8 mouse cellular contexts compared by ENCODE assay signal in the genomic region with DNA sequence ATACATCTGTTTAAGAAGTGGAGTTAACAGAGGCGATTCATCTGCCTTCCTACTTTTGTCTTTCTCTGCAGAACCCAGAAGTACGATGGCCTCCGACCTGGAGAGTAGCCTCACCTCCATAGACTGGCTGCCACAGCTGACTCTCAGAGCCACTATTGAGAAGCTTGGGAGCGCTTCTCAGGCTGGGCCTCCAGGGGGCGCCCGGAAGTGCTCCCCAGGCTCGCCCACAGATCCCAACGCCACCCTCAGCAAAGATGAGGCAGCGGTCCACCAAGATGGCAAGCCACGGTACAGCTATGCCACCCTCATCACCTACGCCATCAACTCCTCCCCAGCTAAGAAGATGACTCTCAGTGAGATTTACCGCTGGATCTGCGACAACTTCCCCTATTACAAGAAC. TPM values are rescaled to one million over a fixed set of nuclear protein-coding genes. Genes with fewer than 3 reads are reported as not detected.
DNase-seq lines count a peak whose midpoint lies in the region; ATAC-seq and TF ChIP-seq lines count a peak whose summit lies in the region.

No protein-coding gene starts in this region.

- H3K27me3 ChIP-seq in intestine, postnatal 0 days (replicated peaks; ENCODE audit: control insufficient read depth, insufficient read depth, low read length), result no peaks in the 10 kb centered on the region
- no peaks in the 10 kb centered on the region for H3K27me3 ChIP-seq in intestine, embryonic 16.5 days (replicated peaks; ENCODE audit: control insufficient read depth, insufficient read depth, low read length)
- H3K27me3 ChIP-seq in ES-Bruce4 (ENCODE audit: control insufficient read depth, insufficient read depth, low read length, poor library complexity, severe bottlenecking), result no peaks in the 10 kb centered on the region
- H3K27me3 ChIP-seq in liver, adult 2 months (ENCODE audit: control insufficient read depth, insufficient read depth, low read length), result no peaks in the 10 kb centered on the region
- no peaks in the 10 kb centered on the region for H3K27me3 ChIP-seq in forebrain, embryonic 15.5 days

- no peaks in the 10 kb centered on the region for H3K9me3 ChIP-seq in intestine, postnatal 0 days (ENCODE audit: control insufficient read depth)
- no peaks in the 10 kb centered on the region for H3K9me3 ChIP-seq in intestine, embryonic 16.5 days (ENCODE audit: control insufficient read depth, low read length)
- H3K9me3 ChIP-seq in ES-Bruce4 (replicated peaks; ENCODE audit: control insufficient read depth, insufficient read depth, low read length, poor library complexity, severe bottlenecking), result no peaks in the 10 kb centered on the region
- H3K9me3 ChIP-seq in forebrain, embryonic 15.5 days, result no peaks in the 10 kb centered on the region

- H3K27ac ChIP-seq in intestine, postnatal 0 days (ENCODE audit: low read depth, low read length), result no peak overlapping the region
- no peak overlapping the region for H3K27ac ChIP-seq in intestine, embryonic 16.5 days (ENCODE audit: low read length)
- no peak overlapping the region for H3K27ac ChIP-seq in ES-Bruce4 (ENCODE audit: insufficient read depth, low read length)
- no peak overlapping the region for H3K27ac ChIP-seq in liver, adult 2 months (replicated peaks; ENCODE audit: insufficient read depth, low read depth, low read length)
- no peak overlapping the region for H3K27ac ChIP-seq in forebrain, embryonic 15.5 days (replicated peaks)

- peaks cover 13% of the 10 kb centered on the region; the same call in 1 of the 2 replicates for H3K4me1 ChIP-seq in intestine, postnatal 0 days (replicated peaks; ENCODE audit: control insufficient read depth, insufficient read depth, low read length)
- H3K4me1 ChIP-seq in intestine, embryonic 16.5 days (ENCODE audit: control insufficient read depth, insufficient read depth, low read length), result peaks cover 21% of the 10 kb centered on the region
- no peaks in the 10 kb centered on the region for H3K4me1 ChIP-seq in ES-Bruce4 (ENCODE audit: control insufficient read depth, insufficient read depth, low read length)
- H3K4me1 ChIP-seq in liver, adult 2 months (ENCODE audit: control insufficient read depth, insufficient read depth, low read length), result peaks cover 23% of the 10 kb centered on the region
- H3K4me1 ChIP-seq in forebrain, embryonic 15.5 days, result peaks cover 18% of the 10 kb centered on the region

- peaks cover 30% of the 10 kb centered on the region for H3K36me3 ChIP-seq in intestine, postnatal 0 days (ENCODE audit: control insufficient read depth, insufficient read depth)
- H3K36me3 ChIP-seq in intestine, embryonic 16.5 days (ENCODE audit: control insufficient read depth, insufficient read depth, low read length), result 0 out of 2 replicates have a peak, but pooled peaks cover 1% of the 10 kb centered on the region
- H3K36me3 ChIP-seq in ES-Bruce4 (ENCODE audit: control insufficient read depth, insufficient read depth, low read length, poor library complexity, severe bottlenecking), result no peaks in the 10 kb centered on the region
- H3K36me3 ChIP-seq in liver, adult 2 months (ENCODE audit: control insufficient read depth, insufficient read depth, low read length), result peaks cover 10% of the 10 kb centered on the region; the same call in 1 of the 2 replicates
- peaks cover 18% of the 10 kb centered on the region for H3K36me3 ChIP-seq in forebrain, embryonic 15.5 days

- H3K4me3 ChIP-seq in intestine, postnatal 0 days (ENCODE audit: low read depth, low read length), result no peak overlapping the region
- H3K4me3 ChIP-seq in intestine, embryonic 16.5 days (ENCODE audit: low read length), result no peak overlapping the region
- no peak overlapping the region for H3K4me3 ChIP-seq in ES-Bruce4 (ENCODE audit: low read depth, low read length)
- no peak overlapping the region for H3K4me3 ChIP-seq in liver, adult 2 months (ENCODE audit: insufficient read depth, low read depth, low read length)
- no peak overlapping the region for H3K4me3 ChIP-seq in forebrain, embryonic 15.5 days

- peak; percentile 42 to 60 for DNase-seq in adrenal gland, postnatal 36 days
- DNase-seq in liver, adult 2 months (ENCODE audit: extremely low read depth, low read depth, low spot score), result no peak
- DNase-seq in spleen, postnatal 10 days (ENCODE audit: low spot score in 2 of 2), result peak; percentile 39 to 68
- no peak for DNase-seq in gastrocnemius, postnatal 36 days

- H3K4me2 ChIP-seq in intestine, postnatal 0 days (replicated peaks; ENCODE audit: low read depth), result no peak overlapping the region
- no peak overlapping the region for H3K4me2 ChIP-seq in intestine, embryonic 16.5 days (ENCODE audit: low read depth, low read length)
- no peak overlapping the region for H3K4me2 ChIP-seq in forebrain, embryonic 15.5 days (replicated peaks)

- H3K79me2 ChIP-seq in liver, adult 2 months (ENCODE audit: control insufficient read depth, insufficient read depth, low read length), result peaks cover 11% of the 10 kb centered on the region; the same call in 1 of the 2 replicates

- no peak for ATAC-seq in intestine, postnatal 0 days
- no peak for ATAC-seq in intestine, embryonic 16.5 days
- ATAC-seq in forebrain, embryonic 15.5 days (replicated peaks), result no peak

- intact Hi-C loops in gastrocnemius, postnatal 36 days (cut with DNase I), result no loop called here

- 53% methylated on average over 13 of the region's 13 CpGs for WGBS in intestine, postnatal 0 days
- 50% methylated on average over 13 of the region's 13 CpGs for WGBS in intestine, embryonic 16.5 days
- 73% methylated on average over 13 of the region's 13 CpGs for WGBS in liver, adult 2 months
- WGBS in forebrain, embryonic 15.5 days, result 44% methylated on average over 13 of the region's 13 CpGs

- TF ChIP-seq CTCF in intestine, postnatal 0 days (IDR thresholded peaks at IDR 0.05; ENCODE audit: low read depth), result peak; percentile 66
- TF ChIP-seq CTCF in ES-Bruce4 (IDR thresholded peaks at IDR 0.05; ENCODE audit: low read depth, low read length), result peak; percentile 64
- TF ChIP-seq CTCF in liver, adult 2 months (IDR thresholded peaks at IDR 0.05; ENCODE audit: low read depth, low read length), result peak; percentile 47

- no peak for TF ChIP-seq EP300 in ES-Bruce4 (IDR thresholded peaks at IDR 0.05; ENCODE audit: insufficient read depth, low read depth, low read length)

- TF ChIP-seq POLR2A in ES-Bruce4 (IDR thresholded peaks at IDR 0.05; ENCODE audit: insufficient read depth, low read length), result no peak
- TF ChIP-seq POLR2A in liver, adult 2 months (IDR thresholded peaks at IDR 0.05; ENCODE audit: extremely low read depth, insufficient read depth, low read length), result no peak

- no peak overlapping the region for H3K9ac ChIP-seq in intestine, postnatal 0 days (ENCODE audit: low read depth, low read length)
- H3K9ac ChIP-seq in intestine, embryonic 16.5 days (ENCODE audit: low read depth, low read length), result no peak overlapping the region
- H3K9ac ChIP-seq in ES-Bruce4 (ENCODE audit: low read depth, poor library complexity, severe bottlenecking), result no peak overlapping the region
- no peak overlapping the region for H3K9ac ChIP-seq in liver, adult 2 months (ENCODE audit: low read depth, low read length)
- H3K9ac ChIP-seq in forebrain, embryonic 15.5 days (replicated peaks), result no peak overlapping the region

RNA-seq across cellular contexts. Expression of a gene that starts 8.4 kb away (rescaled TPM):
- polyA plus RNA-seq in intestine, postnatal 0 days (2015; fragmentation: Nextera tagmentation; extraction: Ambion mirVana), result 2.8 and 2.9 TPM in 2 replicates
- 3.3 and 3.4 TPM in 2 replicates for polyA plus RNA-seq in intestine, embryonic 16.5 days (2015; fragmentation: Nextera tagmentation; extraction: Ambion mirVana)
- polyA plus RNA-seq in ES-Bruce4 (2011; ENCODE audit: insufficient read depth, insufficient read length, low read depth, missing spikeins), result 10.9 and 11.6 TPM in 2 replicates
- total RNA-seq in adrenal gland, postnatal 36 days (2021), result 10 to 100 TPM; 18.5 to 19.6 TPM
- 1.7 and 2.3 TPM in 2 replicates for total RNA-seq in liver, adult 2 months (2014; rRNA removed)
- 3.1 and 3.3 TPM in 2 replicates for polyA plus RNA-seq in liver, adult 2 months (2012; rRNA removed)
- 10 to 100 TPM; 19.8 to 22.4 TPM for total RNA-seq in gastrocnemius, postnatal 36 days (2021)
- polyA plus RNA-seq in forebrain, embryonic 15.5 days (2015; fragmentation: Nextera tagmentation; extraction: Ambion mirVana), result 6.4 and 6.8 TPM in 2 replicates

RNA-seq across cellular contexts. Expression of a gene that starts 26.6 kb away (rescaled TPM):
- 2.9 TPM in 2 replicates for polyA plus RNA-seq in intestine, postnatal 0 days (2015; fragmentation: Nextera tagmentation; extraction: Ambion mirVana)
- 8.9 and 9.5 TPM in 2 replicates for polyA plus RNA-seq in intestine, embryonic 16.5 days (2015; fragmentation: Nextera tagmentation; extraction: Ambion mirVana)
- 1,494 and 1,686 TPM in 2 replicates for polyA plus RNA-seq in ES-Bruce4 (2011; ENCODE audit: insufficient read depth, insufficient read length, low read depth, missing spikeins)
- total RNA-seq in adrenal gland, postnatal 36 days (2021), result 1 to 10 TPM; 5.8 to 9.6 TPM
- 0.28 and 0.40 TPM in 2 replicates for total RNA-seq in liver, adult 2 months (2014; rRNA removed)
- 0.22 and 0.66 TPM in 2 replicates for polyA plus RNA-seq in liver, adult 2 months (2012; rRNA removed)
- total RNA-seq in gastrocnemius, postnatal 36 days (2021), result 1 to 10 TPM; 1.0 to 1.2 TPM
- 19.9 and 20.5 TPM in 2 replicates for polyA plus RNA-seq in forebrain, embryonic 15.5 days (2015; fragmentation: Nextera tagmentation; extraction: Ambion mirVana)

RNA-seq across cellular contexts. Expression of a gene that starts 27.9 kb away (rescaled TPM):
- polyA plus RNA-seq in intestine, postnatal 0 days (2015; fragmentation: Nextera tagmentation; extraction: Ambion mirVana), result 2.1 and 2.2 TPM in 2 replicates
- 2.1 TPM in 2 replicates for polyA plus RNA-seq in intestine, embryonic 16.5 days (2015; fragmentation: Nextera tagmentation; extraction: Ambion mirVana)
- polyA plus RNA-seq in ES-Bruce4 (2011; ENCODE audit: insufficient read depth, insufficient read length, low read depth, missing spikeins), result 0.15 TPM in 1 of 2 replicates, not detected in the other
- 1 to 10 TPM; 3.0 to 3.2 TPM for total RNA-seq in adrenal gland, postnatal 36 days (2021)
- 1.5 and 1.6 TPM in 2 replicates for total RNA-seq in liver, adult 2 months (2014; rRNA removed)
- polyA plus RNA-seq in liver, adult 2 months (2012; rRNA removed), result 0.66 and 0.99 TPM in 2 replicates
- under 1 TPM; 0.54 to 0.81 TPM for total RNA-seq in gastrocnemius, postnatal 36 days (2021)
- polyA plus RNA-seq in forebrain, embryonic 15.5 days (2015; fragmentation: Nextera tagmentation; extraction: Ambion mirVana), result 0.89 and 1.3 TPM in 2 replicates

RNA-seq across cellular contexts. Expression of a gene that starts 46.2 kb away (rescaled TPM):
- 45.8 and 48.7 TPM in 2 replicates for polyA plus RNA-seq in intestine, postnatal 0 days (2015; fragmentation: Nextera tagmentation; extraction: Ambion mirVana)
- 60.6 and 60.8 TPM in 2 replicates for polyA plus RNA-seq in intestine, embryonic 16.5 days (2015; fragmentation: Nextera tagmentation; extraction: Ambion mirVana)
- polyA plus RNA-seq in ES-Bruce4 (2011; ENCODE audit: insufficient read depth, insufficient read length, low read depth, missing spikeins), result 63.8 and 66.1 TPM in 2 replicates
- total RNA-seq in adrenal gland, postnatal 36 days (2021), result 10 to 100 TPM; 54.9 to 67.6 TPM
- 22.1 and 26.5 TPM in 2 replicates for total RNA-seq in liver, adult 2 months (2014; rRNA removed)
- 18.8 and 19.4 TPM in 2 replicates for polyA plus RNA-seq in liver, adult 2 months (2012; rRNA removed)
- 10 to 100 TPM; 13.2 to 13.8 TPM for total RNA-seq in gastrocnemius, postnatal 36 days (2021)
- polyA plus RNA-seq in forebrain, embryonic 15.5 days (2015; fragmentation: Nextera tagmentation; extraction: Ambion mirVana), result 112 and 122 TPM in 2 replicates

Comparison
In these comparisons a context has a peak if more than half of its experiments do, and no peak if none do; other contexts are left out.
1. DNase-seq: peak in adrenal gland, postnatal 36 days (2 of 2) and spleen, postnatal 10 days (2 of 2); none in liver, adult 2 months (single experiment) and gastrocnemius, postnatal 36 days (0 of 2).
2. RNA of a gene that starts 26.6 kb away (polyA plus RNA-seq): 1,494 to 1,686 TPM in ES-Bruce4; 19.9 to 20.5 TPM in forebrain, embryonic 15.5 days, 8.9 to 9.5 TPM in intestine, embryonic 16.5 days, 2.9 TPM in intestine, postnatal 0 days and 0.22 to 0.66 TPM in liver, adult 2 months; every median in the first group is over 10 times any median in the second.
3. Peak in every context shown above with its lines, with median percentiles within 50 percentile points of each other: CTCF ChIP-seq.